Mouse (Mus musculus) left cerebral cortex, adult 11 months (tissue): ENCODE data around the gene Akap8l.

Experiments used
- DNase-seq: peaks from one replicate; pipeline ENCODE4 v3.0.0; 2022; ENCODE audit warnings: low spot score

Akap8l gene

DNA sequence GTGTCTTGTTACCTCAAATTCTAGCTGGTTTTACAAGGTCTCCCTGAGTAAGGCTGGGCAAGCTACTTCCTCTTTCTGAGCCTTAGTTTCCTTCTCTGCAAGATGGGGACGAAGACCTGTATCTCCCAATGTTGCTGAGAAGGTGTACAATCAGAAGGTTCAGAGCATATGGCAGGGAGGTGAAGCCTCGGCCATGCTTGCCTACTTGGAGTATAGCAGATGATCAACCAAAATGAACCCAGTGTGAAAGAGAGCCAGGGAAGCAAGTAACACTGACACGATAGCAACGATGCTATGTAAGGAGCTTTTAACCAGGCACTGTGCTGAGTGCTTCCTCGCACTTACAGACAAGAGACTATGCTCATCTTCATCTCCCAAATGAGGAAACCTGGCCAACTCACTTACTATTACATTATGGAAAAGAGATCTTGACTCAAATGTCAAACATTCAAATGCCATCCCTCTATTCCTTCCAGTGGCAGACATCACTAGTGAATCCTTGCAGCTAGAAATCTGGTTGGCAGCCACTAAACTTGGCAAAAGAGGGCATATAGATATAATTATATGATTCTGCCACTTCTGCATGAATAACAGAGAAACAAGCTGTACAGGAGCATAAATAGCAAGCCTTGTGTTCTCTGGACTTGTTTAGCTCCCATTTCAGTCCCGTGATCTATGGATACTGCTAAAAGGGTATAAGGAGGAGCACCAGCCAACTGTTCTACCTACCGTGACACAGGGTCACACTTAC, 8.0 kb upstream of the Akap8l start:
- DNase-seq: no peak

DNA sequence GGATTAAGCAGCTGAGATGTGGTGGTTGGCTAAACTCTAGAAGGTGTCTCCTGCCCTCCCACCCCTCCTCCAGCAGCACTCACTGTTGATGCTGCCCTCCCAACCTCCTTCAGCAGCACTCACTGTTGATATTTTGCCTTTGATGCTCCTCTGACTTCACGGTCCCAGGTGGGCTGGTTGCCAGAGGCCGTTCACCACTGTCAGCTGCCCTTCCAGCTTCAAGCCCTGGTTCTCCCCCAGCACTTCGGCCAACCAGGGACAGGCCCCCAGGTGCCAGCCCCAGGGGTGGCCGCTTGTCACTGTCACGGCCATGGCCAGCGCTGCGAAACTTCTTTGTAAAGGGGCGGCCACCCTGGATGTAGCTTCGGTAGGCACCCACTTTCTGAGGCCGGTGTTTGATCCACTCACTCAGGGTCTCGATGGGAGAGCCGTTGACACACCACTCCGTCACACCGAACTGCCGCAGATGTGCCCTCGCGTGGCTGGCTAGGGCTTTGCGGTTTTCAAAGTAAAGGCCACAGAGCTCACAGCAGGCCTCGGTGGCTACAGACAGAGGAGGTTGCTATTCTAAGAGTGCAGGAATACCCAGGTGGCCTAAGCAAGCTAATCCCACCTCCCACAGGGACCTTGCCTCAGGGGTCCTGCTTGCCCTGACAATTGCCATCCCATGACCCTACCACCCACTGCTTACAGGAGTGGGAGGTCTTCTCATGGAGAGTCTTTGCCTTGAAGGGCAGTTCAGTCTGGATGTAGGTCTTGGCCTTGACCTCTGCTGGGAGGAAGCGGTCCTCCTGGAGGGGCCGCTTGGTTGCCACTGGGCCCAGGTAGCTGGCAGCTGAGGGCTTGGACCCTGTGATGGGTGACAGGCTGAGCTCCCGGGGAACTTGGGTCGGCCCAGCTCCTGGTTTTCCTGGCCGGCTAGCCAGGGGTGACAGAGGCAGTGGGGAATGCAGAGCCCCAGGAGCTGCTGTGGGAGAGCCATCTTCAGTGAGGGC, 6.7 kb upstream of the Akap8l start:
- no peak for DNase-seq

DNA sequence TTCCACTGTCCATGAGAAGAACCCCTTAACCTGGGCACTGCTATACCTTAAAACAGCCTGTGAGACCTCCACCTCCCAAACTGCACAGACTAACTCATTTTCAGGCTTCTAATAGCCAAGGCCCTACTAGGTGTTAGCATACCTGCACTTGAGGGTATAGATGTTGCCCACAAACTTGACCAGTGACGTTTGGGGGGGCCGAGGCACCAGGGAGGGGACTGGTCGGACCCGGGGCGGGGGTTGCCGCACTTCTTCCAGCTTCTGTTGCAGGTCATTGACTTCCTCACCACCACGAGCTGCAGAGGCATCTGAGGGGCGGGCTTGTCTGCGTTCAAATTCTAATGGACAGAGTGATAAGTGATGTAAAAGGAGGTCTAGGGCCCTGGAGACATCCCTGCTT, 5.9 kb upstream of the Akap8l start:
- no peak for DNase-seq

- DNase-seq: no peak
Observed at GRCm38 (mm10) chr17:32355031-32355430, 4.6 kb upstream of the Akap8l start.

GRCm38 (mm10) chr17:32354211-32354610, 3.8 kb upstream of the Akap8l start:
- DNase-seq: no peak

DNA sequence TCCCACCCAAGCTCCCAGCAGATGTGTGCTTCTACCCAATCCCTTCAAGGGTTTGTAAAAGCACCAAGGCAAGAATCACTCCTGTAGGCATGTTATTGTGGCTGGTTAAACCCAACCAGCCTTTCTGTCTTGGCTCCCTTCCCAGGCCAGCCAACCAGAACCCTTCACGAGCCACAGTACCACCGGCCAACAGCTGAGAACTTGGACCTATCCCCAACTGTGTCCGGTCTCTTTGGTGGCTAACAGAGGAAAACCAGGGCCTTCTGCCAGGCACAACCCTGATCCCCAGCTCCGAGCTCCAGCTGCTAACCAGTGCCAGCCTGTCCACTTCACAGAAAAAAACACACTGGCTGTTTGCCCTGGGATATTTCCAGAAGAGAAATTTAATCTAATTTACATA, 3.3 kb upstream of the Akap8l start:
- DNase-seq: peak; percentile 67

DNA sequence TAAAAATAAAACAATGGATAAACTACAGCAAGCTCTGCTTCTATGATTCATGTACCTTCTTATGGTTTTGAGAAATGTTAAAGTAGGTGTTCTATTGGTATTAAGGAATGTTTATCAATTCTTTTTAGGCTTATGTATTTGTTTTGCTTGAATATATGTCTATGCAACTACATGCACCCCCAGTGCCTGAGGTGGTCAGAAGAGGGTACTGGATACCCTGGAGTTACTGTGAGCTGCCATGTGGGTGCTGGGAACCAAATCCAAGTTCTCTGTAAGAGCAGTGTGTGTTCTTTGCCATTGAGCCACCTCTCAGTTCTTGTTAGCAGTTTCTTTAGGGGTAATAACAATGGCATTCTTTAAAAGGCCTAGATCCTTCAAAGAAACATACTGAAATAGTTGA, 1.3 kb upstream of the Akap8l start:
- DNase-seq: no peak

- DNase-seq: no peak
Observed at GRCm38 (mm10) chr17:32351269-32351668, 862 bp upstream of the Akap8l start.

DNA sequence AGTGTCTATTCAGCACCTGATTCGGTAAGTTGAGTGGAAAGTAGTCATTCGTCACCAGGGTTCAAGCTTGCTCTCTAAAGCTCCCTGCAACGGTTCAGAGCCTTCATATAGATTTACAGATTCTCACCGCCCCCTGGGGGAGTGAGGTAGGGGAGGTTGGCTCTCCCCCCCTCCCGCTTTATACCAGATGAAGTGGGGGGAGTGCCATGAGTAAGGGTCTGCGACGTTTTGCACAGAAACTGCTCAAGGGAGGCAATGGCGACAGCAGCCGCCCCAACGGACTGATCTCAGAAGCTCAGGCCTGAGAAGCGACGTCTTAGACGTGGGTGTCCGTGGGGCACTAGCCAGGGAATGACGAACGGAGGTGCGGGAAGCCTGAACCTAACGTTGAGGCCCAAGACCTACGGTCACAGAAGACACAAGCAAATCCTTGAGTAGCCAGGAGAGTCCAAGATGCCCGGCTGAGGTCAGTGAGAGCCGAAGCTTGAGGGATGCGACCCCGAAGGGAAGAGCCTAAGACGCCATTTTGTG, 491 bp downstream of the Akap8l start:
- DNase-seq: no peak

- no peak for DNase-seq
Observed at GRCm38 (mm10) chr17:32349037-32349732, 1.2 kb downstream of the Akap8l start.

DNA sequence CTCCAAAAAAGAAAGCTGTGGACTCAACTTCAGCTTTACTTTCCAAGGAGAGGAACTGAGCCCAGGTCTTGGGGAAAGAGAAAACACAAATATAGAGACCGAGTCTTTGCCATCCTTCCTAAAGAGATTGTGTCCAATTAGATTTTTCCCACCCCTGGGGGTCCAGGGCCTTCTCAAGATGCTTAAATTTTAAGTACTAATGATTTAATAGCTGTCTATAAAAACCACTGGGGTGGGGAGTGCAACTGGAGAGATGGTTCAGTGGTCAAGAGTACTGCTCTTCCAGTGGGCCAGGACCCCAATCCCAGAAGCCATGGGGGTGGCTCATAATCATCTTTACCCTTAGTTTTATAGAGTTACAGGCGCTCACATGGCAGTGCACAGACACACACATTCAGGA, 2.0 kb downstream of the Akap8l start:
- no peak for DNase-seq

- no peak for DNase-seq
Observed at GRCm38 (mm10) chr17:32341102-32341501, 9.3 kb downstream of the Akap8l start.

- no peak for DNase-seq
Observed at GRCm38 (mm10) chr17:32340110-32340509, 10.3 kb downstream of the Akap8l start.

GRCm38 (mm10) chr17:32335869-32336268, 14.5 kb downstream of the Akap8l start:
- no peak for DNase-seq

DNA sequence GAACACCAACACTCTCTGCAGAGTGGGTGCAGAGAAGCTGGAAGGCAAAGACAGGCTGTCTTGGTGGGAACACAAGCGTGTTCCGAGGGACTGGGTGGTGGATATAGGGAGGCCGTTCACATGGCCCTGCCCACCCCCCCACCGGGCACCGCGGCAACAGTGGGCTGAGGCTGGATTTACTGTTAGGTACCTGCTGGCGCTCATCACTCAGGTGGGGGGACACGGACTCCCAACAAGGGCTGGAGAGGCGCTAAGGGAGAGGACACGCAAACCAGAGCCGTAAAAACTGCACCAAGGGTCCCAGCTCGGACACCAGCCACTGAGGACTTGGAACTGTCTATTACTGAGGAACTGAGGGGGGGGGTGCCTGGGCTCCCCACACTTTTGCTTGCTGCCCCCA, 15.5 kb downstream of the Akap8l start:
- DNase-seq: no peak

DNA sequence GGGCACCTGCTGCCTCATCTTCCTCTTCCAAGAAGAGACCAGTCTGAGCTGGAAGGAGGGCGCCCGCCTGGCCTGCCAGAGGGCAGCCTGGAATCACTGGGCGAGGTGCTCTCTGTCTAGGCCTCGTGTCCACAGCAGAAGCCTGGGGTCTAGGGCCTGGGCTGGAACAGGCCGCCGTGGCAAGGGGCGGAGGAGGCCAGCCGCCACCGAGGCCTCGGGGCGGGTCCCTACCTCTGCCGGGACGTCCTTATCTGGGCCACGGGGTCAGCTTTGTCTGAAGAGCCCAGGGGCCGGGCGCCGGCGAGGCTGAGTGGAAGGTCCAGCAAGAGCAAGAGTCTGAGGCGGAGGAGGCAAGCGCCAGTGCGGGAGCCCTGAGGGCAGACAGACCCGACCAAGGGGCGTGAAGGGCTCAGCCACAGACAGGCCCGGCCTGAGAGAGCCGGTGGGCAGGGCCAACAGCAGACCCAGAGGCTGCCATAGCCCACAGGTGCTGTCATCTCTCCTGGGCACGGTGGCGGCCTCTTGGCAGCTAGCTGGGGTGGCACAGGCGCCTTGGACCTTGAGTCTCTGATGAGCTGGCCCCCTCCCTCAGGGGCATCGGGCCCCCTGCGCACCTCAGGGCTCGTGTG, 16.6 kb downstream of the Akap8l start:
- DNase-seq: no peak

- no peak for DNase-seq
Observed at GRCm38 (mm10) chr17:32327501-32327900, 22.9 kb downstream of the Akap8l start.

GRCm38 (mm10) chr17:32322809-32323208, 27.6 kb downstream of the Akap8l start:
- no peak for DNase-seq

DNA sequence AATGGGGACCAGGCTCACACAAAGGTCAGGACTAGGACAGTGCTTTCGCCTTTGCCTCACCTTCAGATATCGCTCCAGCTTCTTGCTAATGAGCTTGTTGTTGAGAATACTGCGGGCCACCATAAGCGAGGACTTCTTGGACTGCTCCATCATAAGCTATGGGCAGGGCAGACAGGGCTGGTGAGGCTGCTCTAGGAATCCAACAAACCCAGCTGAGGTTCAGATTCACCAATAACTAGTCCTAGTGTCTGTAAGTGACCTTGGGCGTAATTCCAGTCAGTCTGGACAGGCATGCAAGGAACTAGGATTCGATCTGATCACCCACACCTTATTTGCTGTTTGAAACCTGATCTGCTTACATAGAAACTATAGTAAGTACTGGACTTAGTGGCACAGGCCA, 28.6 kb downstream of the Akap8l start:
- DNase-seq: no peak

DNA sequence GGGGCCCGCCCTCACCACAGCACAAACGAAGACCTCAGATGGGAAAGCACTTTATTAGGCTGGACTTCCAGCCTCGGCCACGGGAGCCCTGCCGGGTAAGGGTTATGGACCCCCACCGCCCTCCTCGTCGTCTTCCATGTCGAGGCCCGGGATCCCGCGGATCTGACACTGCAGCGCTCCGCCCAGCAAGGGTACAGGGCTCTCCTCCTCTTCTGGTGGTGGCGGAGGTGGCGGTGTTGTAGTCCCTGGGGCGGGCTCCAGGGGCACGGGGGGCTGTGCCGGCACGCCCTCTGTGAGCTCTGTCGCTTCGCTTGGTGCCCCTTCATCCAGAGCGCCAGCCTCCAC, 29.0 kb downstream of the Akap8l start:
- no peak for DNase-seq

DNA sequence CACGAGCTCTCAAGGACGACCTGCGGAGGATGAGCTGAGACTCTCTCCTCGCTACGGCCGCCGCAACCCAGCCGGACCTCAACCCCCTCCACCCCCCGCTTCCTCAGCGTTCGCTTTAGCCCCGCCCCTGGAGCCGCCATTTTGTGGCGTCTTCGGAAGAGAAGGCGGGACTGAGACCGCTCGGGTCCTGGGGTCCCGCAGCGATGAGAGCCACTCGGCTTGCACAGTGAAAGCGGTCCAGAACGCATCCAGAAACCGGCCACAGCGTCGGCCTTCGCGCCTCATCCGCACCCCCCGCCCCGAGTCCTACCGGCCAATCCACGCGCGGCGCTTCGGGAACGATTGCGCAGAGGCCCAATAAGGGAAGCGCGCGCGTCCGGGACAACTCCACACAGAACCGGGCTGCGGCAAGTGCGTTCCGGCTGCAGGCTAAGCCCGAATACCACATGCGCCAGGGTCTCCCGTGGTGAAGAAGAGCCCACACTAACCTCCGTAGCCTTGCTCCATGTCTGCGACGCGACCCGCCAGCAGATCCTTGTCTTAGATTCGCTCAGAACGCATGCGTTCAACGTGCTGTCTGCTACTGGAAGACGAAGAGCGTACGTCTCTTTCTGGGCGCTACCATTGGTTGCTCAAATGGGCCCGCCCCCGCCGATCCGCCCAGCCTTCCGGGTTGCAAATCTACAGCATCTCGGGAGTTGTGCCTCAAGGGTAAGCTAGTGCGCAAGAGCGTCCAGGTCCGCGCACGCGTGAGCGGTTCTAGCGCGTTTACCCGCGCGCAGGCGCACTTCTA, 29.6 kb downstream of the Akap8l start, which contains the start of gene Akap8:
Akap8 (minus strand) TSS at position 642 of the 793 bp plus-strand sequence.
- DNase-seq: peak; percentile 99
